Mouse (Mus musculus) myocyte (in vitro differentiated cells): ENCODE results near the gene Ryr1. TPM values are rescaled to one million over a fixed set of nuclear protein-coding genes. Genes with fewer than 3 reads are reported as not detected.
"Not testable (repeated sequence)": the region's sequence is repeated elsewhere in the genome, so short reads cannot be mapped to it uniquely, and the experiment has no call there.

Source experiments
- H3K27me3 ChIP-seq: one replicate; pipeline ENCODE4 v1.6.1; 2011; ENCODE audit not compliant: control insufficient read depth, insufficient read depth, insufficient read length
- H3K36me3 ChIP-seq: one replicate; pipeline ENCODE4 v1.6.1; 2011; ENCODE audit not compliant: control insufficient read depth, insufficient read depth
- H3K4me2 ChIP-seq: one replicate; pipeline ENCODE4 v1.6.1; 2011; ENCODE audit warnings: low read depth, control low read depth
- H3K4me3 ChIP-seq: one replicate; pipeline ENCODE4 v1.5.1; 2011; ENCODE audit warnings: mild to moderate bottlenecking, control low read depth, moderate library complexity
- H3K79me2 ChIP-seq: one replicate; pipeline ENCODE4 v1.6.1; 2011; ENCODE audit not compliant: control insufficient read depth, insufficient read depth
- H3ac ChIP-seq: one replicate; pipeline ENCODE4 v1.6.1; 2011; ENCODE audit not compliant: control insufficient read depth, insufficient read length
- CEBPB ChIP-seq: IDR thresholded peaks from 2 replicates; pipeline ENCODE4 v1.6.1; 2011; ENCODE audit warnings: mild to moderate bottlenecking, moderate library complexity; ENCODE audit not compliant: poor library complexity, insufficient read depth, severe bottlenecking
- E2F4 ChIP-seq: IDR thresholded peaks from one replicate; pipeline ENCODE4 v1.6.1; 2011; ENCODE audit warnings: mild to moderate bottlenecking, control low read depth, moderate library complexity; ENCODE audit not compliant: insufficient read depth
- MAX ChIP-seq: IDR thresholded peaks from one replicate; pipeline ENCODE4 v1.6.1; 2011; ENCODE audit warnings: low read depth, mild to moderate bottlenecking, control low read depth
- MYOD1 ChIP-seq, 3 experiments: IDR thresholded peaks; one replicate each; pipeline ENCODE4 v1.6.1; 2011; ENCODE audit warnings: control low read depth in 2 of 3, low read depth in 2 of 3, mild to moderate bottlenecking in 2 of 3, moderate library complexity in 1 of 3; ENCODE audit not compliant: insufficient read length in 2 of 3, control insufficient read depth in 1 of 3
- MYOG ChIP-seq, 3 experiments: IDR thresholded peaks; one replicate each; pipeline ENCODE4 v1.6.1; 2011; ENCODE audit warnings: control low read depth in 2 of 3, low read depth in 2 of 3, mild to moderate bottlenecking in 2 of 3; ENCODE audit not compliant: insufficient read length in 2 of 3, control insufficient read depth in 1 of 3, insufficient read depth in 1 of 3
- POLR2A ChIP-seq: IDR thresholded peaks from one replicate; pipeline ENCODE4 v1.6.1; 2011; ENCODE audit warnings: low read depth, mild to moderate bottlenecking, control low read depth, moderate library complexity; ENCODE audit not compliant: insufficient read length
- POLR2AphosphoS2 ChIP-seq: IDR thresholded peaks from one replicate; pipeline ENCODE4 v1.6.1; 2011; ENCODE audit warnings: low read depth, control low read depth; ENCODE audit not compliant: insufficient read length
- REST ChIP-seq: IDR thresholded peaks from one replicate; pipeline ENCODE4 v1.6.1; 2011; ENCODE audit warnings: mild to moderate bottlenecking, control low read depth, moderate library complexity; ENCODE audit not compliant: insufficient read depth, insufficient read length
- SRF ChIP-seq: IDR thresholded peaks from one replicate; pipeline ENCODE4 v1.6.1; 2011; ENCODE audit warnings: low read depth; ENCODE audit not compliant: control insufficient read depth, insufficient read length
- TCF12 ChIP-seq: IDR thresholded peaks from one replicate; pipeline ENCODE4 v1.6.1; 2011; ENCODE audit warnings: mild to moderate bottlenecking, control low read depth; ENCODE audit not compliant: poor library complexity, insufficient read depth, severe bottlenecking
- TCF3 ChIP-seq: IDR thresholded peaks from one replicate; pipeline ENCODE4 v1.6.1; 2011; ENCODE audit warnings: low read depth, control low read depth; ENCODE audit not compliant: insufficient read length
- USF1 ChIP-seq: IDR thresholded peaks from one replicate; pipeline ENCODE4 v1.6.1; 2011; ENCODE audit warnings: low read depth, mild to moderate bottlenecking, control low read depth, moderate library complexity
- polyA plus RNA-seq: library from polyadenylated mRNA; unstranded; fragments of >200 nt; fragmentation: generic; extraction: Trizol; gene quantifications from one replicate; pipeline ENCODE4 v1.2.1, GENCODE M21; 2012; ENCODE audit warnings: missing spikeins

Gene Ryr1
- polyA plus RNA-seq, 1 experiment = 73.1 TPM

- Histone ChIP-seq H3K27me3 (no peaks in the 10 kb centered on the region), H3K79me2 (no peaks in the 10 kb centered on the region), H3K4me3 (no peak overlapping the region), H3K4me2 (no peak overlapping the region), H3ac (no peak overlapping the region), H3K36me3 (peaks cover 6% of the 10 kb centered on the region)
- TF ChIP-seq MAX = no peak
- TF ChIP-seq MYOD1 (IDR thresholded peaks at IDR 0.05; ENCODE audit: control insufficient read depth in 1 of 3, insufficient read length in 2 of 3, low read depth in 2 of 3) = no peak
- TF ChIP-seq TCF3 = no peak
- TF ChIP-seq TCF12 = no peak
- no peak for TF ChIP-seq MYOG (IDR thresholded peaks at IDR 0.05; ENCODE audit: control insufficient read depth in 1 of 3, insufficient read depth in 1 of 3, insufficient read length in 2 of 3, low read depth in 2 of 3)
- TF ChIP-seq USF1 = no peak
- TF ChIP-seq POLR2AphosphoS2 = no peak
- no peak for TF ChIP-seq POLR2A
- TF ChIP-seq REST = no peak
Measured at GRCm38 (mm10) chr7:29075208-29075607, 49.8 kb downstream of the Ryr1 start.

- H3ac ChIP-seq = no peak overlapping the region
- H3K4me3 ChIP-seq = no peak overlapping the region
- no peak overlapping the region for H3K4me2 ChIP-seq
- TF ChIP-seq MAX (no peak), SRF (no peak), E2F4 (no peak), REST (no peak), TCF12 (no peak)
- peaks cover 6% of the 10 kb centered on the region for H3K36me3 ChIP-seq
- no peaks in the 10 kb centered on the region for H3K79me2 ChIP-seq
- H3K27me3 ChIP-seq = no peaks in the 10 kb centered on the region
Measured at GRCm38 (mm10) chr7:29072689-29073088, 52.3 kb downstream of the Ryr1 start.

- no peak for TF ChIP-seq REST
- peak; percentile 40 for TF ChIP-seq POLR2AphosphoS2
- H3K4me3 ChIP-seq = no peak overlapping the region
- H3K27me3 ChIP-seq = no peaks in the 10 kb centered on the region
- no peak overlapping the region for H3ac ChIP-seq
- H3K36me3 ChIP-seq = peaks cover 6% of the 10 kb centered on the region
- no peak overlapping the region for H3K4me2 ChIP-seq
- no peaks in the 10 kb centered on the region for H3K79me2 ChIP-seq
Measured at GRCm38 (mm10) chr7:29071169-29071891, 53.6 kb downstream of the Ryr1 start.

GRCm38 (mm10) chr7:29070364-29071168, 54.4 kb downstream of the Ryr1 start:
- H3ac ChIP-seq = no peak overlapping the region
- no peak for TF ChIP-seq CEBPB
- no peak for TF ChIP-seq POLR2AphosphoS2
- no peak for TF ChIP-seq USF1
- TF ChIP-seq TCF3 = no peak
- TF ChIP-seq E2F4 = no peak
- no peak for TF ChIP-seq POLR2A
- TF ChIP-seq SRF = no peak
- no peak for TF ChIP-seq MAX
- TF ChIP-seq REST = no peak
- no peak for TF ChIP-seq MYOD1 (IDR thresholded peaks at IDR 0.05; ENCODE audit: control insufficient read depth in 1 of 3, insufficient read length in 2 of 3, low read depth in 2 of 3)
- TF ChIP-seq MYOG (IDR thresholded peaks at IDR 0.05; ENCODE audit: control insufficient read depth in 1 of 3, insufficient read depth in 1 of 3, insufficient read length in 2 of 3, low read depth in 2 of 3) = no peak
- TF ChIP-seq TCF12 = no peak
- peaks cover 6% of the 10 kb centered on the region for H3K36me3 ChIP-seq
- H3K4me2 ChIP-seq = no peak overlapping the region
- H3K4me3 ChIP-seq = no peak overlapping the region
- H3K79me2 ChIP-seq = no peaks in the 10 kb centered on the region
- no peaks in the 10 kb centered on the region for H3K27me3 ChIP-seq

- no peaks in the 10 kb centered on the region for H3K27me3 ChIP-seq
- TF ChIP-seq POLR2AphosphoS2 (no peak), TCF12 (no peak), REST (no peak), TCF3 (no peak), USF1 (no peak)
- H3K4me2 ChIP-seq = no peak overlapping the region
Measured at GRCm38 (mm10) chr7:29067758-29068157, 57.2 kb downstream of the Ryr1 start.

GRCm38 (mm10) chr7:29063476-29063875, 61.5 kb downstream of the Ryr1 start:
- not testable (repeated sequence) for H3ac ChIP-seq, H3K4me2 ChIP-seq, H3K27me3 ChIP-seq, H3K4me3 ChIP-seq, H3K79me2 ChIP-seq
- H3K36me3 ChIP-seq = peaks cover 14% of the 10 kb centered on the region

More at GRCm38 (mm10) chr7:29067758-29068157, 57.2 kb downstream of the Ryr1 start:
- H3K36me3 ChIP-seq = peaks cover 8% of the 10 kb centered on the region
- no peak overlapping the region for H3K4me3 ChIP-seq
- no peaks in the 10 kb centered on the region for H3K79me2 ChIP-seq
- H3ac ChIP-seq = no peak overlapping the region
